Mouse (Mus musculus): Measurements from ENCODE around the gene Zfp978. TPM values are rescaled to one million over a fixed set of nuclear protein-coding genes. Genes with fewer than 3 reads are reported as not detected.
"Not testable (repeated sequence)": the region's sequence is repeated elsewhere in the genome, so short reads cannot be mapped to it uniquely, and the experiment has no call there.

The Zfp978 gene
- polyA plus RNA-seq (2014; fragmentation: Nextera tagmentation; extraction: Ambion mirVana): not detected in 2 replicates

GRCm38 (mm10) chr4:147361003-147361402 is at the start of gene Zfp978:
Zfp978 (plus strand) TSS chr4:147361303.
- not testable (repeated sequence) for H3K4me3 ChIP-seq (ENCODE audit: low read depth, low read length); H3K4me2 ChIP-seq (ENCODE audit: low read depth, severe bottlenecking); H3K36me3 ChIP-seq (ENCODE audit: control insufficient read depth, insufficient read depth, low read length); H3K4me1 ChIP-seq (ENCODE audit: control insufficient read depth, insufficient read depth, low read length); DNase-seq (ENCODE audit: low spot score); H3K9me3 ChIP-seq (ENCODE audit: control insufficient read depth, low read length); H3K9ac ChIP-seq (ENCODE audit: low read length); H3K27ac ChIP-seq (replicated peaks; ENCODE audit: low read depth, low read length); H3K27me3 ChIP-seq (ENCODE audit: control insufficient read depth, insufficient read depth, low read length); ATAC-seq (ENCODE audit: insufficient number of reproducible peaks, low FRiP score, low TSS enrichment, low read depth)
- no CpG with 5 or more reads among the region's 6 CpGs for WGBS

DNA sequence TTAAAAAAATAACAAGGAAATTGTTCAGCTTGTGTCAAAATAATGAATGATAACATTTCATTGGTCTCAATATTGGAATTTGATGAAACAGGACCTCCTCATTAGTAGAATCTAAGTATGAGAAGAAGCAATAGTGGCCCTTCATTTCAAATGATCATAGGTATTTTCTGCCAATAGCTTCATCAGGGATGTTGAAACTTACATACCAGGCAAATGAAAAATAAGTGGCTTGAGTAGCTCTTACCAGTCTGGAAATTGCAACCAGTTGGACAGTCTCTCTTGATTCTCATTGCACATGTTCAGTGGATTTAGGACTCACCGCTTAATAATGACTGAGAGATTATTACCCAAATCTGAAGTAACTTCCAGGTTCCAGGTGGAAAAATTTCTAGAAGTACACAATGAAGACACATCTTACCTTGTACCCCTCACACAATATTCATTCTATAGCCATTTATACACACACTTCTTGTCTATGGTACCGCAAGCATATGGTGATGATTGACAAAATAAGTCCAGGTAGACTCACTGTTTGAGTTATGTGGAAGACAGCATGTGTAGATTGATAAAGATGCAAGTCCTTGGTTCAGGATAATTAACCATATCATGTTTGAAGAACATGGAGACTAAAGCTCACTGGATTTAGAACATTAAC is 25.9 kb upstream of the Zfp978 start:
- WGBS: 90% methylated on average over 2 of the region's 2 CpGs
- not testable (repeated sequence) for H3K27me3 ChIP-seq (ENCODE audit: control insufficient read depth, insufficient read depth, low read length); H3K4me1 ChIP-seq (ENCODE audit: control insufficient read depth, insufficient read depth, low read length); H3K27ac ChIP-seq (replicated peaks; ENCODE audit: low read depth, low read length); DNase-seq (ENCODE audit: low spot score); H3K4me3 ChIP-seq (ENCODE audit: low read depth, low read length); H3K4me2 ChIP-seq (ENCODE audit: low read depth, severe bottlenecking); H3K36me3 ChIP-seq (ENCODE audit: control insufficient read depth, insufficient read depth, low read length); H3K9ac ChIP-seq (ENCODE audit: low read length)
- ATAC-seq (ENCODE audit: insufficient number of reproducible peaks, low FRiP score, low TSS enrichment, low read depth): peak; percentile 72
- peaks cover 27% of the 10 kb centered on the region for H3K9me3 ChIP-seq (ENCODE audit: control insufficient read depth, low read length)

- peak; percentile 69 for ATAC-seq (ENCODE audit: insufficient number of reproducible peaks, low FRiP score, low TSS enrichment, low read depth)
- 38% methylated on average over 1 of the region's 1 CpGs for WGBS
- not testable (repeated sequence) for H3K36me3 ChIP-seq (ENCODE audit: control insufficient read depth, insufficient read depth, low read length); DNase-seq (ENCODE audit: low spot score); H3K27me3 ChIP-seq (ENCODE audit: control insufficient read depth, insufficient read depth, low read length); H3K27ac ChIP-seq (replicated peaks; ENCODE audit: low read depth, low read length); H3K4me1 ChIP-seq (ENCODE audit: control insufficient read depth, insufficient read depth, low read length); H3K4me2 ChIP-seq (ENCODE audit: low read depth, severe bottlenecking); H3K9ac ChIP-seq (ENCODE audit: low read length); H3K4me3 ChIP-seq (ENCODE audit: low read depth, low read length)
- H3K9me3 ChIP-seq (ENCODE audit: control insufficient read depth, low read length): peaks cover 27% of the 10 kb centered on the region
Observed at GRCm38 (mm10) chr4:147335691-147336367, 25.3 kb upstream of the Zfp978 start.

DNA sequence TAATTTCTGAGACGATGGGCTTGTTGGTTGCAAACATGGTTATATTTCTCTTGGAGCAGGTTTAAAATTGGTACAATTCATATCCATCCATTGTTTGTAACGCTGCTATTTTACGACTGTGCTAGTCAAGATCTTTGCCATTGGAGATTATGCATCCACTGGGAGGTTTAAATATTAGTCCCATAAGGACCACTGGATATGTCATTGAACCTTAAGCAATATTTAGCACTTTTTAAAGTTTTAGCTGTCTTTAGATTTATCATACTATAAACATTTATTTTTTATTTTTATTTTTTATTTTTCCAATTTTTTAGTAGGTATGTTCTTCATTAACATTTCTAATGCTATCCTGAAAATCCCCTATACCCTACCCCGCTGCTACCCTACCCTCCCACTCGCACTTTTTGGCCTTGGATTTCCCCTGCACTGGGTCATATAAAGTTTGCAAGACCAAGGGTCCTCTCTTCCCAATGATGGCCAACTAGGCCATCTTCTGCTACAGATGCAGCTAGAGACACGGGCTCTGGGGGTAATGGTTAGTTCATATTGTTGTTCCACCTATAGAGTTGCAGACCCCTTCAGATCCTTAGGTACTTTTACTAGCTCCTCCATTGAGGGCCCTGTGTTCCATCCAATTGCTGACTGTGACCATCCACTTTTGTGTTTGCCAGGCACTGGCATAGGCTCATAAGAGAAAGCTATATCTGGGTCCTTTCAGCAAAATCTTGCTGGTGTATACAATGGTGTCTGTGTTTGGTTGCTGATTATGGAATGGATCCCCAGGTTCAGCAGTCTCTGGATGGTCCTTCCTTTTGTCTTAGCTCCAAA is 24.5 kb upstream of the Zfp978 start:
- ATAC-seq (ENCODE audit: insufficient number of reproducible peaks, low FRiP score, low TSS enrichment, low read depth) (peak; percentile 74), DNase-seq (ENCODE audit: low spot score) (peak; percentile 25)
- H3K27ac ChIP-seq (replicated peaks; ENCODE audit: low read depth, low read length); H3K36me3 ChIP-seq (ENCODE audit: control insufficient read depth, insufficient read depth, low read length); H3K9ac ChIP-seq (ENCODE audit: low read length); H3K4me1 ChIP-seq (ENCODE audit: control insufficient read depth, insufficient read depth, low read length); H3K4me2 ChIP-seq (ENCODE audit: low read depth, severe bottlenecking); H3K4me3 ChIP-seq (ENCODE audit: low read depth, low read length); H3K27me3 ChIP-seq (ENCODE audit: control insufficient read depth, insufficient read depth, low read length): not testable (repeated sequence)
- peaks cover 27% of the 10 kb centered on the region for H3K9me3 ChIP-seq (ENCODE audit: control insufficient read depth, low read length)
- 69% methylated on average over 6 of the region's 6 CpGs for WGBS

GRCm38 (mm10) chr4:147337520-147337919 is 23.6 kb upstream of the Zfp978 start:
- WGBS: 92% methylated on average over 2 of the region's 2 CpGs
- H3K27ac ChIP-seq (replicated peaks; ENCODE audit: low read depth, low read length); H3K4me1 ChIP-seq (ENCODE audit: control insufficient read depth, insufficient read depth, low read length); H3K4me3 ChIP-seq (ENCODE audit: low read depth, low read length); H3K27me3 ChIP-seq (ENCODE audit: control insufficient read depth, insufficient read depth, low read length); H3K36me3 ChIP-seq (ENCODE audit: control insufficient read depth, insufficient read depth, low read length); DNase-seq (ENCODE audit: low spot score); ATAC-seq (ENCODE audit: insufficient number of reproducible peaks, low FRiP score, low TSS enrichment, low read depth); H3K4me2 ChIP-seq (ENCODE audit: low read depth, severe bottlenecking); H3K9ac ChIP-seq (ENCODE audit: low read length): not testable (repeated sequence)
- peaks cover 27% of the 10 kb centered on the region for H3K9me3 ChIP-seq (ENCODE audit: control insufficient read depth, low read length)

- Histone ChIP-seq H3K27me3 (ENCODE audit: control insufficient read depth, insufficient read depth, low read length) (no peaks in the 10 kb centered on the region), H3K36me3 (ENCODE audit: control insufficient read depth, insufficient read depth, low read length) (no peaks in the 10 kb centered on the region), H3K9ac (ENCODE audit: low read length) (no peak overlapping the region), H3K9me3 (ENCODE audit: control insufficient read depth, low read length) (peaks cover 29% of the 10 kb centered on the region), H3K27ac (replicated peaks; ENCODE audit: low read depth, low read length) (no peak overlapping the region), H3K4me1 (ENCODE audit: control insufficient read depth, insufficient read depth, low read length) (no peaks in the 10 kb centered on the region), H3K4me2 (ENCODE audit: low read depth, severe bottlenecking) (no peak overlapping the region), H3K4me3 (ENCODE audit: low read depth, low read length) (no peak overlapping the region)
- DNase-seq (ENCODE audit: low spot score) (peak; percentile 28), ATAC-seq (ENCODE audit: insufficient number of reproducible peaks, low FRiP score, low TSS enrichment, low read depth) (no peak)
- WGBS: 77% methylated on average over 5 of the region's 5 CpGs
Observed at GRCm38 (mm10) chr4:147338032-147338610, 23.0 kb upstream of the Zfp978 start.

- 82% methylated on average over 3 of the region's 3 CpGs for WGBS
- not testable (repeated sequence) for ATAC-seq (ENCODE audit: insufficient number of reproducible peaks, low FRiP score, low TSS enrichment, low read depth); H3K4me1 ChIP-seq (ENCODE audit: control insufficient read depth, insufficient read depth, low read length); H3K27ac ChIP-seq (replicated peaks; ENCODE audit: low read depth, low read length); H3K36me3 ChIP-seq (ENCODE audit: control insufficient read depth, insufficient read depth, low read length); H3K9ac ChIP-seq (ENCODE audit: low read length); H3K4me3 ChIP-seq (ENCODE audit: low read depth, low read length); H3K27me3 ChIP-seq (ENCODE audit: control insufficient read depth, insufficient read depth, low read length); H3K4me2 ChIP-seq (ENCODE audit: low read depth, severe bottlenecking); DNase-seq (ENCODE audit: low spot score)
- H3K9me3 ChIP-seq (ENCODE audit: control insufficient read depth, low read length): peaks cover 35% of the 10 kb centered on the region
Observed at GRCm38 (mm10) chr4:147338706-147339105, 22.4 kb upstream of the Zfp978 start.

DNA sequence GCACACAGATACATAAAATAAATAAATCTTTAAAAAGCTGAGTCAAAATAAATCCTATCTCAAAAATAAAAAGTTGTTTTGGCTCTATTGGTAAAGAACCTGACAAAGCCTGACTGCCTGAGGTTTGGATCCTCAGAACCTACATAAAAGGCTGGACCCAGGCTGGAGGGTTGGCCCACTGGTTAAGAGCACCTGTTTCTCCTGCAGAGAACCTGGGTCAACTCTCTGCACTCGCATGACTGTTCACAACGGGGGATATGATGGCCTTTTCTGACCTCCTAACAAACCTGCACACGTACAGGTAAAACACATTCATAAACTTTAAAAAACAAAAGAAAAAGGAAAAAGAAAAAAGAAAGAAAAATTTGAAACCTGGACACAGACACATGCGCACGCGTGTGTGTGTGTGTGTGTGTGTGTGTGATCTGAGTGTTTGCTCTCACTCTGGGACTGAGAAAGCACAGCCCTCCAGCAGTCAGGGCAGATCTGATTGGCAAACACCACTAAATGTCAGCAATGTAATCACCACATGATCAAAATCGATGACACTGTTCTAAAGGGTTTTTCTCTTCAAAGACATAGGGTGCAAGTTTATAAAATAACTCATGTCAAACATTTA is 21.4 kb upstream of the Zfp978 start:
- not testable (repeated sequence) for H3K4me2 ChIP-seq (ENCODE audit: low read depth, severe bottlenecking); H3K4me1 ChIP-seq (ENCODE audit: control insufficient read depth, insufficient read depth, low read length); H3K4me3 ChIP-seq (ENCODE audit: low read depth, low read length); H3K36me3 ChIP-seq (ENCODE audit: control insufficient read depth, insufficient read depth, low read length); H3K27ac ChIP-seq (replicated peaks; ENCODE audit: low read depth, low read length); H3K27me3 ChIP-seq (ENCODE audit: control insufficient read depth, insufficient read depth, low read length); H3K9ac ChIP-seq (ENCODE audit: low read length); ATAC-seq (ENCODE audit: insufficient number of reproducible peaks, low FRiP score, low TSS enrichment, low read depth); DNase-seq (ENCODE audit: low spot score)
- WGBS: 72% methylated on average over 7 of the region's 7 CpGs
- H3K9me3 ChIP-seq (ENCODE audit: control insufficient read depth, low read length): peaks cover 36% of the 10 kb centered on the region
